Mouse (Mus musculus) hindbrain, embryonic 11.5 days (tissue): ENCODE results near the gene Bach2. TPM values are rescaled to one million over a fixed set of nuclear protein-coding genes. Genes with fewer than 3 reads are reported as not detected.

Source experiments
- ATAC-seq: fragments of 200-750 bp; cut with Nextera tagmentation; 2 replicates; pipeline ENCODE4 v1.8.0; 2017; ENCODE audit warnings: mild to moderate bottlenecking, moderate TSS enrichment, moderate library complexity; ENCODE audit not compliant: low FRiP score
- DNase-seq: peaks from one replicate; pipeline ENCODE4 v3.0.0-alpha.2; 2015; ENCODE audit warnings: low spot score
- H3K27ac ChIP-seq: fragments of 300-500 bp; sonication (generic); 2 replicates; pipeline ENCODE4 v1.5.1; 2014; ENCODE audit warnings: mild to moderate bottlenecking, low read depth, low read length
- H3K27me3 ChIP-seq: fragments of 300-500 bp; sonication (generic); 2 replicates; pipeline ENCODE4 v1.6.1; 2014; ENCODE audit warnings: mild to moderate bottlenecking, low read length, moderate library complexity, mixed read lengths; ENCODE audit not compliant: control insufficient read depth, insufficient read depth
- H3K36me3 ChIP-seq: fragments of 300-500 bp; sonication (generic); 2 replicates; pipeline ENCODE4 v1.6.1; 2014; ENCODE audit warnings: mild to moderate bottlenecking, low read length, moderate library complexity, mixed read lengths; ENCODE audit not compliant: control insufficient read depth, insufficient read depth
- H3K4me1 ChIP-seq: fragments of 300-500 bp; sonication (generic); replicated peaks from 2 replicates; pipeline ENCODE4 v1.6.1; 2014; ENCODE audit warnings: low read length, mixed read lengths; ENCODE audit not compliant: control insufficient read depth, insufficient read depth
- H3K4me2 ChIP-seq: fragments of 300-500 bp; sonication (generic); replicated peaks from 2 replicates; pipeline ENCODE4 v1.6.1; 2014; ENCODE audit warnings: mild to moderate bottlenecking, low read depth, low read length
- H3K4me3 ChIP-seq: fragments of 300-500 bp; sonication (generic); 2 replicates; pipeline ENCODE4 v1.5.1; 2014; ENCODE audit warnings: low read depth, low read length
- H3K9ac ChIP-seq: fragments of 300-500 bp; sonication (generic); 2 replicates; pipeline ENCODE4 v1.6.1; 2014; ENCODE audit warnings: low read depth, low read length
- H3K9me3 ChIP-seq: fragments of 300-500 bp; sonication (generic); 2 replicates; pipeline ENCODE4 v1.6.1; 2016; ENCODE audit warnings: low read length; ENCODE audit not compliant: control insufficient read depth
- WGBS: fragments of 180-500 bp; shearing (Covaris S2); extraction: QIAGEN DNeasy Blood & Tissue Kit; methylation state at CpG from one replicate; pipeline ENCODE4 v1.1.7; 2014; 5-methylcytosine and 5-hydroxymethylcytosine counted together
- polyA plus RNA-seq: library from polyadenylated mRNA; unstranded; fragments of >200 nt; fragmentation: Nextera tagmentation; extraction: Ambion mirVana; gene quantifications from 2 replicates; pipeline ENCODE4 v1.2.1, GENCODE M21; 2014

The Bach2 gene
- polyA plus RNA-seq, 1 experiment from 2014 or later = 23.9 TPM

- Histone ChIP-seq H3K9me3 (no peaks in the 10 kb centered on the region; the same call in none of the 2 replicates), H3K4me1 (peaks cover 12% of the 10 kb centered on the region; the same call in 1 of the 2 replicates), H3K36me3 (no peaks in the 10 kb centered on the region), H3K4me2 (no peak overlapping the region), H3K4me3 (no peak overlapping the region), H3K27me3 (no peaks in the 10 kb centered on the region), H3K27ac (peak overlapping the region; percentile 71), H3K9ac (peak overlapping the region; percentile 13; the same call in 1 of the 2 replicates)
- ATAC-seq (0 out of 2 replicates have a peak, but pooled peaks have one; percentile 14), DNase-seq (no peak)
- WGBS = 72% methylated on average over 10 of the region's 10 CpGs
These were observed 87.7 kb downstream of the Bach2 start for GRCm38 (mm10) chr4:32326279-32326678.

- Histone ChIP-seq H3K36me3 (no peaks in the 10 kb centered on the region), H3K4me2 (no peak overlapping the region), H3K9me3 (no peaks in the 10 kb centered on the region; the same call in none of the 2 replicates), H3K4me3 (no peak overlapping the region), H3K4me1 (peaks cover 12% of the 10 kb centered on the region; the same call in 1 of the 2 replicates), H3K27ac (peak overlapping the region; percentile 71), H3K9ac (no peak overlapping the region), H3K27me3 (no peaks in the 10 kb centered on the region)
- DNase-seq (no peak), ATAC-seq (peak; percentile 81)
- 4% methylated on average over 3 of the region's 3 CpGs for WGBS
These were observed 88.3 kb downstream of the Bach2 start for GRCm38 (mm10) chr4:32326860-32327259.

GRCm38 (mm10) chr4:32327626-32328025, 89.0 kb downstream of the Bach2 start:
- H3K9ac ChIP-seq = no peak overlapping the region
- peaks cover 12% of the 10 kb centered on the region; the same call in 1 of the 2 replicates for H3K4me1 ChIP-seq
- H3K36me3 ChIP-seq = no peaks in the 10 kb centered on the region
- H3K27me3 ChIP-seq = no peaks in the 10 kb centered on the region
- ATAC-seq (peak; percentile 39; the same call in 1 of the 2 replicates), DNase-seq (peak; percentile 30)
- H3K4me2 ChIP-seq = no peak overlapping the region; the same call in 1 of the 2 replicates
- no peak overlapping the region for H3K4me3 ChIP-seq
- H3K27ac ChIP-seq = peak overlapping the region; percentile 71
- WGBS = 36% methylated on average over 5 of the region's 5 CpGs
- no peaks in the 10 kb centered on the region; the same call in none of the 2 replicates for H3K9me3 ChIP-seq

GRCm38 (mm10) chr4:32328561-32328960, 90.0 kb downstream of the Bach2 start:
- Histone ChIP-seq H3K4me1 (peaks cover 12% of the 10 kb centered on the region; the same call in 1 of the 2 replicates), H3K27ac (no peak overlapping the region)
- 76% methylated on average over 2 of the region's 2 CpGs for WGBS

GRCm38 (mm10) chr4:32330584-32331314, 92.1 kb downstream of the Bach2 start:
- ATAC-seq (no peak), DNase-seq (no peak)
- Histone ChIP-seq H3K4me3 (no peak overlapping the region), H3K9me3 (no peaks in the 10 kb centered on the region), H3K36me3 (no peaks in the 10 kb centered on the region), H3K4me1 (peaks cover 12% of the 10 kb centered on the region; the same call in 1 of the 2 replicates), H3K9ac (no peak overlapping the region), H3K27ac (no peak overlapping the region), H3K4me2 (no peak overlapping the region), H3K27me3 (no peaks in the 10 kb centered on the region)
- 89% methylated on average over 8 of the region's 8 CpGs for WGBS

More at GRCm38 (mm10) chr4:32328561-32328960, 90.0 kb downstream of the Bach2 start:
- H3K9ac ChIP-seq = no peak overlapping the region
- H3K4me2 ChIP-seq = no peak overlapping the region
- ATAC-seq (no peak), DNase-seq (no peak)
- no peak overlapping the region for H3K4me3 ChIP-seq
- H3K27me3 ChIP-seq = no peaks in the 10 kb centered on the region
- no peaks in the 10 kb centered on the region for H3K36me3 ChIP-seq
- no peaks in the 10 kb centered on the region for H3K9me3 ChIP-seq

- ATAC-seq (no peak), DNase-seq (no peak)
- H3K27ac ChIP-seq = no peak overlapping the region
- no peaks in the 10 kb centered on the region for H3K9me3 ChIP-seq
- no peaks in the 10 kb centered on the region for H3K27me3 ChIP-seq
- no peak overlapping the region for H3K9ac ChIP-seq
- 94% methylated on average over 12 of the region's 12 CpGs for WGBS
- peaks cover 5% of the 10 kb centered on the region; the same call in 1 of the 2 replicates for H3K4me1 ChIP-seq
- no peak overlapping the region for H3K4me2 ChIP-seq
- no peak overlapping the region for H3K4me3 ChIP-seq
- H3K36me3 ChIP-seq = no peaks in the 10 kb centered on the region
These were observed 93.4 kb downstream of the Bach2 start for GRCm38 (mm10) chr4:32332028-32332427.

GRCm38 (mm10) chr4:32334131-32334530, 95.5 kb downstream of the Bach2 start:
- Histone ChIP-seq H3K9ac (no peak overlapping the region), H3K36me3 (no peaks in the 10 kb centered on the region), H3K27me3 (no peaks in the 10 kb centered on the region), H3K4me3 (no peak overlapping the region), H3K9me3 (no peaks in the 10 kb centered on the region), H3K27ac (no peak overlapping the region), H3K4me1 (no peaks in the 10 kb centered on the region), H3K4me2 (no peak overlapping the region)
- no peak for ATAC-seq
- DNase-seq = no peak
- WGBS = 88% methylated on average over 1 of the region's 1 CpGs

GRCm38 (mm10) chr4:32334765-32335164, 96.2 kb downstream of the Bach2 start:
- Histone ChIP-seq H3K4me1 (no peaks in the 10 kb centered on the region), H3K27ac (no peak overlapping the region), H3K9me3 (no peaks in the 10 kb centered on the region), H3K4me2 (no peak overlapping the region), H3K4me3 (no peak overlapping the region), H3K9ac (no peak overlapping the region), H3K27me3 (no peaks in the 10 kb centered on the region), H3K36me3 (no peaks in the 10 kb centered on the region)
- 95% methylated on average over 5 of the region's 5 CpGs for WGBS
- ATAC-seq (no peak), DNase-seq (no peak)

GRCm38 (mm10) chr4:32335659-32336058, 97.1 kb downstream of the Bach2 start:
- WGBS = 90% methylated on average over 12 of the region's 12 CpGs
- H3K9me3 ChIP-seq = no peaks in the 10 kb centered on the region
- H3K27me3 ChIP-seq = no peaks in the 10 kb centered on the region
- no peaks in the 10 kb centered on the region for H3K36me3 ChIP-seq
- no peak overlapping the region for H3K9ac ChIP-seq
- ATAC-seq (no peak), DNase-seq (no peak)
- H3K4me3 ChIP-seq = no peak overlapping the region
- H3K4me2 ChIP-seq = no peak overlapping the region
- H3K4me1 ChIP-seq = no peaks in the 10 kb centered on the region
- no peak overlapping the region for H3K27ac ChIP-seq
